Mouse (Mus musculus) kidney, embryonic 14.5 days (tissue): Measurements from ENCODE around the gene Stk16. TPM values are rescaled to one million over a fixed set of nuclear protein-coding genes. Genes with fewer than 3 reads are reported as not detected.
A peak's percentile ranks its signal among the peaks of the same experiment; 100 is the strongest.

Experiments used
- ATAC-seq: fragments of 200-750 bp; cut with Nextera tagmentation; 2 replicates; pipeline ENCODE4 v1.8.0; 2017; ENCODE audit warnings: moderate number of reproducible peaks, mild to moderate bottlenecking, moderate TSS enrichment, moderate library complexity; ENCODE audit not compliant: low FRiP score, low TSS enrichment
- H3K27ac ChIP-seq: fragments of 300-500 bp; sonication (generic); 2 replicates; pipeline ENCODE4 v1.5.1; 2014; ENCODE audit warnings: low read depth, mild to moderate bottlenecking, low read length, moderate library complexity, mixed read lengths
- H3K27me3 ChIP-seq: fragments of 300-500 bp; sonication (generic); 2 replicates; pipeline ENCODE4 v1.6.1; 2014; ENCODE audit warnings: mild to moderate bottlenecking, low read length; ENCODE audit not compliant: control insufficient read depth, insufficient read depth
- H3K36me3 ChIP-seq: fragments of 300-500 bp; sonication (generic); 2 replicates; pipeline ENCODE4 v1.6.1; 2014; ENCODE audit warnings: low read length, mixed read lengths; ENCODE audit not compliant: control insufficient read depth, insufficient read depth
- H3K4me1 ChIP-seq: fragments of 300-500 bp; sonication (generic); 2 replicates; pipeline ENCODE4 v1.6.1; 2014; ENCODE audit warnings: low read length, mixed read lengths; ENCODE audit not compliant: control insufficient read depth, insufficient read depth
- H3K4me2 ChIP-seq: fragments of 300-500 bp; sonication (generic); replicated peaks from 2 replicates; pipeline ENCODE4 v1.6.1; 2014; ENCODE audit warnings: low read depth, mild to moderate bottlenecking, low read length
- H3K4me3 ChIP-seq: fragments of 300-500 bp; sonication (generic); 2 replicates; pipeline ENCODE4 v1.5.1; 2014; ENCODE audit warnings: mild to moderate bottlenecking, low read length
- H3K9ac ChIP-seq: fragments of 300-500 bp; sonication (generic); 2 replicates; pipeline ENCODE4 v1.6.1; 2014; ENCODE audit warnings: low read depth, mild to moderate bottlenecking, low read length, moderate library complexity
- H3K9me3 ChIP-seq: fragments of 300-500 bp; sonication (generic); 2 replicates; pipeline ENCODE4 v1.6.1; 2016; ENCODE audit warnings: low read length; ENCODE audit not compliant: control insufficient read depth
- WGBS: fragments of 180-500 bp; shearing (Covaris S2); extraction: QIAGEN DNeasy Blood & Tissue Kit; methylation state at CpG from one replicate; pipeline ENCODE4 v1.1.7; 2014; 5-methylcytosine and 5-hydroxymethylcytosine counted together
- polyA plus RNA-seq: library from polyadenylated mRNA; unstranded; fragments of >200 nt; fragmentation: Nextera tagmentation; extraction: Ambion mirVana; gene quantifications from 2 replicates; pipeline ENCODE4 v1.2.1, GENCODE M21; 2014

Gene Stk16
- polyA plus RNA-seq = 125 and 129 TPM in 2 replicates

DNA sequence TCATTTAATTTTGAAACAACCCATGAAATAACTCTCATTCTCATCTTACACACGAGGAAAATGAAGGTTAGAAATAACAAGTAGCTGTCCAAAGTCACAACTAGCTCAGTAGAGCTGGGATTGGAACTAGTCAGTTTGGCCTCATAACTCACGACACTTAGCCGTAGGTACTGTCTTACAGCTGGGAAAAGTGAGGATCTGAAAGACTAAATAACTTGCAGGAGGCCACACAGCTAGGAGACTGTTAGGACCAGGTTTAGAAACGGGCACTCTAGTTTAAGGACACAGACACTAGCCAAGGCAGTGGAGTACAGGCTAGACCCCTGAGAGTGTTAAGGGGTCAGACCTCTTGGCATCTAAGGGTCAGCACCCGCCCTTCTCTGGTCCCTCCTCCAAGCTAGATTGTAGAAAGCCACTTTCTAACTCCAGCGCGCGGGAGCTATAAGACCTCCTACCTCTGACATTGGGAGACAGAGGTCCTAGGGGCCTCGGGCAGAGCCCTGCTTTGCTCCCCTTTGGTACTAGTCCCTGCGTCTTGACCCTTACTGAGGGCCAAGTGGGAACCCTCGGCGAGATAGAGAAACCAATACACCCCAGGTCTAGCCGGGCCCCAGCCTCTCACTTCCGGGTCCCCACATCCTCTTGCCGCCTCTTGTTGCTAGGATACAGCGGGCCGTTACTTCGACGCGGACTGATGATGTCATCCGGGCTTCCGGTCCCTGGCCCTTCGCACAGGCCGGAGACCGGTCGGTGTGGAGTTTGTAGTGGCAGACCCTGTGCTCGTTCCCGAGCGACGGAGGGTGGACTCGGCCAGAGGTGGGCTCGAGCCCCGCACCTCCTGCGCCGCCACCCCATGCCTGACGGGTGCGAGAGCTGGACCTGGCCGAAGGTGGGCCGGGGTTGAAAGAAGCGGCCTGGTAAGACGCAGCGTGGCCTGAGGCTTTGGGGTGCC lies at the start of gene Stk16, which contains the start of gene Glb1l:
Gene Stk16, plus strand, starts transcription at position 703 of the 952 bp plus-strand sequence.
Gene Glb1l, minus strand, starts transcription at position 678 of the 952 bp plus-strand sequence.
- Histone ChIP-seq H3K4me2 (peak within 1 kb of the TSS; percentile 86), H3K9ac (peak within 1 kb of the TSS; percentile 94), H3K9me3 (no peaks in the 10 kb centered on the region), H3K36me3 (peaks cover 29% of the 10 kb centered on the region), H3K4me1 (peaks cover 33% of the 10 kb centered on the region), H3K4me3 (peak within 1 kb of the TSS; percentile 92), H3K27me3 (no peaks in the 10 kb centered on the region), H3K27ac (no peak within 1 kb of the TSS; the same call in 1 of the 2 replicates)
- ATAC-seq = peak; percentile 90
- WGBS = 5% methylated on average over 42 of the region's 42 CpGs

DNA sequence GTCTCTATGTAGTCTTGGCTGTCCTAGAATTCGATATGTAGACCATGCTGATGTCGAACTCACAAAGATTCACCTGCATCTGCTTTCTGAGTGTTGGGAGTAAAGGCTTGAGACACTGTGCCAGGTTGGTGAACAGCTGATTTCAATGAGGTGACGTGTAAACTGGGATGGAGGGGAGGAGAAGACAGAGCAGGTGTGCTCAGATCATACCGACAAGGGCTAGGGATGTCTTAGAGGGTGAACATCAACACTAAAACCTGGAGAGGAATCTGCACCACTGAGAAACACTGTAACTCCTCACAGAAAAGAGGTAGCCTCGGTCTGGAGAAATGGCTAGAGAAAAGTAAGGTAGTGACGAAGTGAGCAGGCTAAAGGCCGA lies 42.6 kb upstream of the Stk16 start:
- Histone ChIP-seq H3K9me3 (no peaks in the 10 kb centered on the region), H3K4me3 (peak overlapping the region; percentile 68), H3K9ac (peak overlapping the region; percentile 68; the same call in 1 of the 2 replicates), H3K4me1 (peaks cover 5% of the 10 kb centered on the region), H3K27ac (peak overlapping the region; percentile 70; the same call in 1 of the 2 replicates), H3K4me2 (peak overlapping the region; percentile 48), H3K36me3 (peaks cover 27% of the 10 kb centered on the region), H3K27me3 (no peaks in the 10 kb centered on the region)
- peak; percentile 14 for ATAC-seq
- 9% methylated on average over 7 of the region's 7 CpGs for WGBS

DNA sequence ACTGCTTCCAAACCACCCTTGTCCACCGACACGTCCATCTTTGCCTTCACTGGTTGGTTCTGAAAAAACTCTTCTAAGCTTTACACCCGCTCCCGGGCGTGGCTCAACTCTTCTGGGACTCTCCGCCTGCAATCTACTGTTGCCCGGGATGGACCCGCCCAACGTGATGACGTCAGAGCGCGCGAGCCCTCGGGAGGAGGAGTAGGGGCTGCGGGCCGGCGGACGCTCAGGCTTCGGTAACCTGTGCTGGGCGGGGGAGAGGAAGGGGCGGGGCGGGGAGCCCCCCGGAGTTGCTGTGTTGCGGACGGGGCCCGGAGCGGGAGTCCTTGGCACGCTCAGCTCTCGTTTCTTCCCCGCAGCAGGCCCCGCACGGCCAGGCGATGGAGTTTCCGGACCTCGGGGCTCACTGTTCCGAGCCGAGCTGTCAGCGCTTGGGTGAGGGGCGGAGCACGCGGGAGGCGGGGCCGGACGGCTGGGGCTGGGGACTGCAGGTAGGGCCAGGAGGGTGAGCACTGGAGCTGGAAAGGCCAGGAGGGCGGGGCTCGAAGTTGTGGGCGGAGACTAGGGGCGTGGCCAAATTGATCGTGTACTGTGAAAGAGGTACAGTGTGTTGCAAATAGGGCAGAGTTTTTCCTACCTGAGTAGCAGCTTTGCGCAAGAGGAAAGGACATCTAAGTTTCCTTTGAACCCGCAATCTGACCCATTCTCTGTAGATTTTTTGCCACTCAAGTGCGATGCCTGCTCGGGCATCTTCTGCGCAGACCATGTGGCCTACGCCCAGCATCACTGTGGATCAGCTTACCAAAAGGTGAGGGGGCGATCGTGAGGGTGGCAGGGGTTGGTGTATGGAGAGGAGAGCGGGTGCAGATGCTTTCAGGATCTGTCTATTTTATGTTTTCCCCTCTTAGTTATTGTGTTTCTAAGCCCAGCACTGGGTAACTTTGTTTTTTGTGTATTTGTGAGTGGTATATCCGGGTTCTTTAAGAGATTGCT lies 41.9 kb upstream of the Stk16 start, which contains the start of gene Zfand2b:
Gene Zfand2b, plus strand, starts transcription at position 175 of the 993 bp plus-strand sequence.
- no peaks in the 10 kb centered on the region for H3K27me3 ChIP-seq
- H3K36me3 ChIP-seq = peaks cover 31% of the 10 kb centered on the region
- H3K27ac ChIP-seq = peak within 1 kb of the TSS; percentile 70
- no peaks in the 10 kb centered on the region for H3K9me3 ChIP-seq
- peaks cover 5% of the 10 kb centered on the region for H3K4me1 ChIP-seq
- peak within 1 kb of the TSS; percentile 68 for H3K4me3 ChIP-seq
- H3K9ac ChIP-seq = peak within 1 kb of the TSS; percentile 68
- ATAC-seq = peak; percentile 98
- WGBS = 2% methylated on average over 57 of the region's 59 CpGs
- peak within 1 kb of the TSS; percentile 48 for H3K4me2 ChIP-seq

DNA sequence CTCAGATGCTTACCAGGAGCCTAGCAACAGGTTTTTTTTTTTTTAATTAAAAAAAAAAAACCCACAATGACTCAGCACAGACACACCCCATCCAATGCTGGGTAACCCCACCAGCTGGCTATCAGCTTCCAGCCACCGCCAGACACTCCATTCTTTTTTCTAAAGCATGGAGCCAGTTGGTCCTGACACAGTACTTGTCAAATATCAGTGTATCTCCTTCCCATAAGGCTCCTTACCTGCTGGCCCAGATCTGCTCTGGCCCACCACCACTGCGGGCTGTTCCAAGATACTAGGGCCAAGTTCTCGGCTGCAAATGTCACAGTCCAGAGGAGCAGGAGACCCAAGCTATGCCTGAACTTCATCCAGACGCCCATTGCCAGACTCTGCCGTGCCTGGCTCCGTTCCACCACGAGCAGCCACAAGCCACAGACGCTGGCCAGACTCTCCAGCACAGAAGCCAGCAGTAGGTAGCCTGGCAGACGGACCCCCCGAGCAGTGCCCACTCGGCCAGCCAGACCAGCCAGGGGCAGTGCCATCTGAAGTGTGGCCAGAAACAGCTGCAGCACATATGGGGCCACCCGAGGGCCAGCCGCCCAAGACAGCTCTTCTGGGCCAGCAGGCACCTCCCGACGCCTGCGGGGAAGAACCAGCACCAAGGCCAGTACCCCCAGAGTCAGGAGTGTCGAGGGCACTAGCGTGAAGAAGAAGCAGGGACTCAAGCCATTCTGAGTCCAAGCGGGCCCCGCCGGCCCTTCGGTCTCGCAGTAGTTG lies 31.1 kb upstream of the Stk16 start:
- Histone ChIP-seq H3K36me3 (peaks cover 37% of the 10 kb centered on the region), H3K4me1 (peaks cover 18% of the 10 kb centered on the region), H3K27ac (0 out of 2 replicates have a peak overlapping the region, but pooled peaks have one; percentile 7), H3K9ac (peak overlapping the region; percentile 53; the same call in 1 of the 2 replicates), H3K4me2 (peak overlapping the region; percentile 80), H3K9me3 (no peaks in the 10 kb centered on the region), H3K27me3 (no peaks in the 10 kb centered on the region), H3K4me3 (peak overlapping the region; percentile 49)
- ATAC-seq = peak; percentile 41
- WGBS = 6% methylated on average over 23 of the region's 23 CpGs

DNA sequence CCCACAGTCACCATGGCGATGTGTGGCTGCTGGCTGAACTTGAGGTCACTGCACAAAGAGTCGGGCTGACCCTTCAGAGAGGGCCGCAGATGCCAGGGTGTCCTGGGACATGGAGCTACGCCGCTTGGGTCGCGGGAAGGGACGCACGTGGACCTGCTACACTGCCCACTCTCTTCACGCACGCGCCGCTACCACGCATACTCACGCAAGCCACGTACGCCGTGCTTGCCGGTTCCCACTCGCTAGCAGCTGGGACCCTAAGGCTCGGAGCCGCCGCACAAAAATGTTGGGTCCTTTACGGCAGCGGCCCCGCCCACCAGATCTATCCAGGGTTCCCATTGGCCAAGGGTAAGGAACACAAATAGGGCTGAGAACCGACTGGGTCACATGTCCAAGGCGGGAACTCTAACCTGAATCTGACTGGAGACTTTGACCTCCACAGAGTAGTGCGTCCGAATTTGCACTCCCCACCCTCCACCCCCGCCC lies 30.5 kb upstream of the Stk16 start, which contains the start of gene Abcb6:
Gene Abcb6, minus strand, starts transcription at position 288 of the 486 bp plus-strand sequence.
- Histone ChIP-seq H3K4me2 (peak within 1 kb of the TSS; percentile 80), H3K27me3 (no peaks in the 10 kb centered on the region), H3K9me3 (no peaks in the 10 kb centered on the region), H3K36me3 (peaks cover 38% of the 10 kb centered on the region), H3K9ac (peak within 1 kb of the TSS; percentile 53), H3K4me1 (peaks cover 18% of the 10 kb centered on the region), H3K4me3 (peak within 1 kb of the TSS; percentile 49), H3K27ac (0 out of 2 replicates have a peak within 1 kb of the TSS, but pooled peaks have one; percentile 7)
- WGBS = 1% methylated on average over 31 of the region's 31 CpGs
- ATAC-seq = peak; percentile 91

DNA sequence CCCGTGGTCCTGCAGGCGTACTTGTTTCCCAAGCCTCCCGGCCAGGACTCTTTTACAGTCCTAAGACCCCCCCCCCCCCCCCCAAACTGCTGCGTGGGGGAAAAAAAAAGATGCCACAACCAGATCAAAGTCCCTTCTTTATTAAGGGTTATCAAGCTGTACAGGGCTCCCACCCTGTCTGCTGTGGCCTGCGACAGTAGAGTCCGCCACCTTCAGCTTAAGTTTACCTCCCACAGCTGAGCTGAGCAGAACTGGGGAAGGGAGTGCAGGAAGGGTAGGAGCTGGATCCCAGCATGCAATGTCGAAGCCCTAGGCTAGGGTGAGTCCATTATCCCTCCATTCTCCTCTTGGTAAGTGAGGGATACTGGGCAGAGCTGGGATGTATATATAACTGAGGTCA lies 29.9 kb upstream of the Stk16 start:
- peaks cover 40% of the 10 kb centered on the region for H3K36me3 ChIP-seq
- H3K9me3 ChIP-seq = no peaks in the 10 kb centered on the region
- peak overlapping the region; percentile 49 for H3K4me3 ChIP-seq
- peak overlapping the region; percentile 80 for H3K4me2 ChIP-seq
- H3K9ac ChIP-seq = 0 out of 2 replicates have a peak overlapping the region, but pooled peaks have one; percentile 53
- ATAC-seq = no peak
- no peaks in the 10 kb centered on the region for H3K27me3 ChIP-seq
- 26% methylated on average over 6 of the region's 7 CpGs for WGBS
- H3K27ac ChIP-seq = no peak overlapping the region
- peaks cover 18% of the 10 kb centered on the region for H3K4me1 ChIP-seq

DNA sequence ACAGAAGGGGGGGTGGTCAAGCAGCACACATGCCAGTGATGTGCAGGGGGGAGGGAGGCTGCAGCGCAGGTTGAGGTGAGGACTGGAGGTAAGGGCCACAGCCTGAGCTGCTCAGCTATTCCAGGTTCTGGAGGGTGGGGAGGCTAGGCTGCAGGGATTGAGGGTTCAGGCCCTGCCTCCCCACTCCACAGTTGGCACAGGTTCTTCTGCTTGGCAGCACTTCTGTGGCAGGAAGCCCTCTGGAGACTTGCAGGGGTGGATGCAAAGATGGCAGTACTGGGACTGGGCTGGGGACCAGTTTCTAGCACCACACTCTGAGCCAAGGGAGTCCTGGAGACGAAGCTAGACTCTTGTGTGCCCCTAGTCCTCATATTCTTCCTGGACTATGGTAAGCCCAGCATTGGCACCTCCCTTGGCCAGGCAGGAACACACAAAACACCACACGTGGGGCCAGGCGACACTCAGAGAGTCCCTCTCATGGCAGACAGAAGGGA lies 29.2 kb upstream of the Stk16 start:
- ATAC-seq = no peak
- Histone ChIP-seq H3K27ac (no peak overlapping the region), H3K4me3 (no peak overlapping the region), H3K36me3 (peaks cover 41% of the 10 kb centered on the region), H3K27me3 (no peaks in the 10 kb centered on the region), H3K4me1 (peaks cover 18% of the 10 kb centered on the region), H3K4me2 (no peak overlapping the region), H3K9ac (no peak overlapping the region), H3K9me3 (no peaks in the 10 kb centered on the region)
- WGBS = 87% methylated on average over 4 of the region's 4 CpGs
